Mouse (Mus musculus): ENCODE data around the gene Ap3b1. TPM values are rescaled to one million over a fixed set of nuclear protein-coding genes. Genes with fewer than 3 reads are reported as not detected.

Ap3b1 gene
- polyA plus RNA-seq, 1 experiment from 2014 or later: 40.5 TPM

GRCm38 (mm10) chr13:94381829-94382675 lies 23.3 kb downstream of the Ap3b1 start:
- WGBS: 76% methylated on average over 8 of the region's 8 CpGs
- Histone ChIP-seq H3K4me2 (replicated peaks) (no peak overlapping the region), H3K27ac (no peak overlapping the region), H3K4me3 (no peak overlapping the region), H3K36me3 (no peaks in the 10 kb centered on the region), H3K9me3 (replicated peaks) (no peaks in the 10 kb centered on the region), H3K9ac (no peak overlapping the region), H3K27me3 (no peaks in the 10 kb centered on the region), H3K4me1 (peaks cover 12% of the 10 kb centered on the region)
- no peak for ATAC-seq (ENCODE audit: low FRiP score)

- Histone ChIP-seq H3K36me3 (no peaks in the 10 kb centered on the region), H3K4me1 (0 out of 2 replicates have a peak, but pooled peaks cover 3% of the 10 kb centered on the region), H3K9ac (no peak overlapping the region), H3K27ac (no peak overlapping the region), H3K4me3 (no peak overlapping the region), H3K27me3 (no peaks in the 10 kb centered on the region), H3K9me3 (replicated peaks) (no peaks in the 10 kb centered on the region), H3K4me2 (replicated peaks) (no peak overlapping the region)
- 87% methylated on average over 3 of the region's 3 CpGs for WGBS
- ATAC-seq (ENCODE audit: low FRiP score): no peak
Measured at GRCm38 (mm10) chr13:94384931-94385570, 26.3 kb downstream of the Ap3b1 start.

- no peak overlapping the region for H3K9ac ChIP-seq
- no peaks in the 10 kb centered on the region for H3K27me3 ChIP-seq
- no peaks in the 10 kb centered on the region for H3K9me3 ChIP-seq (replicated peaks)
- no peak overlapping the region for H3K4me2 ChIP-seq (replicated peaks)
- ATAC-seq (ENCODE audit: low FRiP score): no peak
- peaks cover 5% of the 10 kb centered on the region; the same call in 1 of the 2 replicates for H3K36me3 ChIP-seq
- WGBS: 84% methylated on average over 3 of the region's 3 CpGs
- H3K4me1 ChIP-seq: 0 out of 2 replicates have a peak, but pooled peaks cover 3% of the 10 kb centered on the region
- H3K27ac ChIP-seq: no peak overlapping the region
- no peak overlapping the region for H3K4me3 ChIP-seq
Measured at GRCm38 (mm10) chr13:94388566-94388965, 29.8 kb downstream of the Ap3b1 start.

- no peak for ATAC-seq (ENCODE audit: low FRiP score)
- Histone ChIP-seq H3K27ac (no peak overlapping the region), H3K27me3 (no peaks in the 10 kb centered on the region), H3K4me2 (replicated peaks) (no peak overlapping the region), H3K9ac (no peak overlapping the region), H3K36me3 (peaks cover 8% of the 10 kb centered on the region; the same call in 1 of the 2 replicates), H3K4me1 (0 out of 2 replicates have a peak, but pooled peaks cover 3% of the 10 kb centered on the region), H3K4me3 (no peak overlapping the region), H3K9me3 (replicated peaks) (no peaks in the 10 kb centered on the region)
- WGBS: 87% methylated on average over 2 of the region's 2 CpGs
Measured at GRCm38 (mm10) chr13:94389541-94389940, 30.8 kb downstream of the Ap3b1 start.

GRCm38 (mm10) chr13:94392282-94392681 lies 33.5 kb downstream of the Ap3b1 start:
- peaks cover 22% of the 10 kb centered on the region for H3K36me3 ChIP-seq
- H3K4me3 ChIP-seq: no peak overlapping the region
- H3K27me3 ChIP-seq: no peaks in the 10 kb centered on the region
- no peak for ATAC-seq (ENCODE audit: low FRiP score)
- no peak overlapping the region for H3K4me2 ChIP-seq (replicated peaks)
- 91% methylated on average over 5 of the region's 5 CpGs for WGBS
- H3K27ac ChIP-seq: no peak overlapping the region
- no peaks in the 10 kb centered on the region for H3K9me3 ChIP-seq (replicated peaks)
- H3K4me1 ChIP-seq: 0 out of 2 replicates have a peak, but pooled peaks cover 3% of the 10 kb centered on the region
- H3K9ac ChIP-seq: no peak overlapping the region

- Histone ChIP-seq H3K4me3 (no peak overlapping the region), H3K36me3 (peaks cover 22% of the 10 kb centered on the region), H3K27me3 (no peaks in the 10 kb centered on the region), H3K9ac (no peak overlapping the region), H3K4me2 (replicated peaks) (no peak overlapping the region), H3K4me1 (no peaks in the 10 kb centered on the region), H3K27ac (no peak overlapping the region), H3K9me3 (replicated peaks) (no peaks in the 10 kb centered on the region)
- ATAC-seq (ENCODE audit: low FRiP score): no peak
- 77% methylated on average over 9 of the region's 9 CpGs for WGBS
Measured at GRCm38 (mm10) chr13:94394486-94394885, 35.7 kb downstream of the Ap3b1 start.

GRCm38 (mm10) chr13:94395763-94396162 lies 37.0 kb downstream of the Ap3b1 start:
- ATAC-seq (ENCODE audit: low FRiP score): no peak
- Histone ChIP-seq H3K4me1 (no peaks in the 10 kb centered on the region), H3K27me3 (no peaks in the 10 kb centered on the region), H3K27ac (no peak overlapping the region), H3K9me3 (replicated peaks) (no peaks in the 10 kb centered on the region), H3K9ac (no peak overlapping the region), H3K36me3 (peaks cover 22% of the 10 kb centered on the region), H3K4me2 (replicated peaks) (no peak overlapping the region), H3K4me3 (no peak overlapping the region)
- 92% methylated on average over 8 of the region's 8 CpGs for WGBS

- no peak for ATAC-seq (ENCODE audit: low FRiP score)
- H3K4me2 ChIP-seq (replicated peaks): no peak overlapping the region
- WGBS: 88% methylated on average over 10 of the region's 10 CpGs
- no peak overlapping the region for H3K27ac ChIP-seq
- no peaks in the 10 kb centered on the region for H3K9me3 ChIP-seq (replicated peaks)
- H3K36me3 ChIP-seq: peaks cover 22% of the 10 kb centered on the region
- H3K4me3 ChIP-seq: no peak overlapping the region
- no peaks in the 10 kb centered on the region for H3K27me3 ChIP-seq
- H3K9ac ChIP-seq: no peak overlapping the region
- H3K4me1 ChIP-seq: no peaks in the 10 kb centered on the region
Measured at GRCm38 (mm10) chr13:94396392-94396920, 37.7 kb downstream of the Ap3b1 start.

- H3K4me1 ChIP-seq: no peaks in the 10 kb centered on the region
- H3K36me3 ChIP-seq: peaks cover 22% of the 10 kb centered on the region
- H3K27ac ChIP-seq: no peak overlapping the region
- no peak overlapping the region for H3K4me2 ChIP-seq (replicated peaks)
- no peak overlapping the region for H3K9ac ChIP-seq
- ATAC-seq (ENCODE audit: low FRiP score): no peak
- no peak overlapping the region for H3K4me3 ChIP-seq
- no peaks in the 10 kb centered on the region for H3K27me3 ChIP-seq
- no peaks in the 10 kb centered on the region for H3K9me3 ChIP-seq (replicated peaks)
- 85% methylated on average over 12 of the region's 12 CpGs for WGBS
Measured at GRCm38 (mm10) chr13:94398568-94399374, 40.0 kb downstream of the Ap3b1 start.

- WGBS: 91% methylated on average over 8 of the region's 8 CpGs
- Histone ChIP-seq H3K27ac (no peak overlapping the region), H3K36me3 (peaks cover 37% of the 10 kb centered on the region), H3K4me2 (replicated peaks) (no peak overlapping the region), H3K27me3 (no peaks in the 10 kb centered on the region), H3K4me1 (no peaks in the 10 kb centered on the region), H3K9me3 (replicated peaks) (no peaks in the 10 kb centered on the region), H3K4me3 (no peak overlapping the region), H3K9ac (no peak overlapping the region)
- no peak for ATAC-seq (ENCODE audit: low FRiP score)
Measured at GRCm38 (mm10) chr13:94400465-94400864, 41.7 kb downstream of the Ap3b1 start.

- H3K36me3 ChIP-seq: no peaks in the 10 kb centered on the region
- H3K4me1 ChIP-seq: no peaks in the 10 kb centered on the region
- no peaks in the 10 kb centered on the region for H3K9me3 ChIP-seq (replicated peaks)
- H3K4me2 ChIP-seq (replicated peaks): no peak overlapping the region
- no peak for ATAC-seq (ENCODE audit: low FRiP score)
- 54% methylated on average over 5 of the region's 5 CpGs for WGBS
- H3K27ac ChIP-seq: no peak overlapping the region
- no peaks in the 10 kb centered on the region for H3K27me3 ChIP-seq
- no peak overlapping the region for H3K4me3 ChIP-seq
- H3K9ac ChIP-seq: no peak overlapping the region
Measured at GRCm38 (mm10) chr13:94423600-94423999, 64.8 kb downstream of the Ap3b1 start.

- Histone ChIP-seq H3K9ac (no peak overlapping the region), H3K27me3 (no peaks in the 10 kb centered on the region), H3K4me1 (no peaks in the 10 kb centered on the region), H3K36me3 (0 out of 2 replicates have a peak, but pooled peaks cover 2% of the 10 kb centered on the region), H3K27ac (no peak overlapping the region), H3K9me3 (replicated peaks) (no peaks in the 10 kb centered on the region), H3K4me2 (replicated peaks) (no peak overlapping the region), H3K4me3 (no peak overlapping the region)
- 91% methylated on average over 2 of the region's 2 CpGs for WGBS
- no peak for ATAC-seq (ENCODE audit: low FRiP score)
Measured at GRCm38 (mm10) chr13:94429567-94429966, 70.8 kb downstream of the Ap3b1 start.

Data from hindbrain, embryonic 12.5 days (tissue).